Mouse (Mus musculus): ENCODE data around the gene Btbd8. TPM values are rescaled to one million over a fixed set of nuclear protein-coding genes. Genes with fewer than 3 reads are reported as not detected.

Gene Btbd8
- polyA plus RNA-seq (2014; fragmentation: Illumina TruSeq; extraction: RNeasy Lipid Tissue Mini Kit (QIAGEN cat#74804); ENCODE audit: low read depth, low replicate concordance), result 21.0 TPM

GRCm38 (mm10) chr5:107437464-107438281 is at the start of gene Btbd8:
Gene Btbd8, plus strand, starts transcription at chr5:107437997.

GRCm38 (mm10) chr5:107402436-107402835 is 35.4 kb upstream of the Btbd8 start, which contains the start of gene Ephx4:
Gene Ephx4, plus strand, starts transcription at chr5:107402736.

DNA sequence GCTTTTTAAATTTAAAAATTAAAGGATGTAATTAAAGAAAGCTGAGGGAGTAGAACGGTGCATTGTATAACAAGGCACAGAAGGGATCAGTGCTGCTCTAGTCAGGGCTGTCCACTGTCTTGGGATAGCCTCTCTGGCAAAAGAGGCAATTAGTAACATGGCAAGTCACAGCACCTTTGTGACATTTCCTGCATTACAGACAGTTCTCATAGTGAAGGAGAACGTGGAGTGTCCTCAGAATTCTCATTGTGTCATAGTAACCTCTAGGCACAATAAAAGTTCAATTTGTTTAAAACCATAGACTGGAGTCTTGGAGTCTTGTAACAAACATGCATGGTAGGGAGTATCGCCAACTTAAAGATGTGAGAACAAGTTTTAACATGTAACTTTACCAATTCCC is 6.5 kb upstream of the Btbd8 start, which contains the start of gene Lpcat2b:
TSS of gene Lpcat2b (plus strand) at position 301 of the 400 bp plus-strand sequence.

GRCm38 (mm10) chr5:107507321-107507720 is 69.5 kb downstream of the Btbd8 start, which contains the start of gene Gm42669:
Gene Gm42669, plus strand, starts transcription at chr5:107507621.

DNA sequence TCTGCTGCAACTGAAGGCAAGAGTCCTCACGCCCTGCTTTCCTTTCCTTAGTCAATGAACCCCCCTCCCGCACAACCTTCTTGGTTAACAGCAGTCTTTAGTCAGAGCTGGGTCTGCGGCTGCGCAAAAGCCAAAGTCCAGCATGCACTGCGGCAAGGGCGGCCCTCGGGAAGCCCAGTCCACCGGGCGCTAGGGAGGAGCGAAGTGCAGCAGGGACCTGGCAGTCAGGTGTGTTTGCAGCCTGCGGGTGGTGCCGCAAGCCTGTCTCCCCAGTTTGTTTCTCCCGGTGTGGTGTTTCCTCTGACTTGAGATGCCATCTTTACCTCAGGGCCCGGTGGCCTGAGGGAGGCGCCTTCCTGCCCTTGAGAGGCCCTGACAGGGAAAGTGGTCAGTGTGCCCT is 96.8 kb downstream of the Btbd8 start, which contains the start of gene 1700028K03Rik:
TSS of gene 1700028K03Rik (plus strand) at position 129 of the 400 bp plus-strand sequence.

Other genes with a start within 250 kb of the Btbd8 start
- gene Tgfbr3, start 148.4 kb upstream of the Btbd8 start, polyA plus RNA-seq (2014; fragmentation: Illumina TruSeq; extraction: RNeasy Lipid Tissue Mini Kit (QIAGEN cat#74804); ENCODE audit: low read depth, low replicate concordance), result 10.2 TPM
- gene Brdt, start 106.8 kb upstream of the Btbd8 start, polyA plus RNA-seq (2014; fragmentation: Illumina TruSeq; extraction: RNeasy Lipid Tissue Mini Kit (QIAGEN cat#74804); ENCODE audit: low read depth, low replicate concordance), result 508 TPM
- 8.2 TPM for gene Ephx4, start 35.3 kb upstream of the Btbd8 start, polyA plus RNA-seq (2014; fragmentation: Illumina TruSeq; extraction: RNeasy Lipid Tissue Mini Kit (QIAGEN cat#74804); ENCODE audit: low read depth, low replicate concordance)
- gene Lpcat2b, start 6.4 kb upstream of the Btbd8 start, polyA plus RNA-seq (2014; fragmentation: Illumina TruSeq; extraction: RNeasy Lipid Tissue Mini Kit (QIAGEN cat#74804); ENCODE audit: low read depth, low replicate concordance), result 214 TPM
- 1.7 TPM for gene Gm42669, start 69.6 kb downstream of the Btbd8 start, polyA plus RNA-seq (2014; fragmentation: Illumina TruSeq; extraction: RNeasy Lipid Tissue Mini Kit (QIAGEN cat#74804); ENCODE audit: low read depth, low replicate concordance)
- gene 1700028K03Rik, start 96.7 kb downstream of the Btbd8 start, polyA plus RNA-seq (2014; fragmentation: Illumina TruSeq; extraction: RNeasy Lipid Tissue Mini Kit (QIAGEN cat#74804); ENCODE audit: low read depth, low replicate concordance), result 60.9 TPM
- 45.5 TPM for gene Rpap2, start 159.4 kb downstream of the Btbd8 start, polyA plus RNA-seq (2014; fragmentation: Illumina TruSeq; extraction: RNeasy Lipid Tissue Mini Kit (QIAGEN cat#74804); ENCODE audit: low read depth, low replicate concordance)
- gene Glmn, start 159.9 kb downstream of the Btbd8 start, polyA plus RNA-seq (2014; fragmentation: Illumina TruSeq; extraction: RNeasy Lipid Tissue Mini Kit (QIAGEN cat#74804); ENCODE audit: low read depth, low replicate concordance), result 92.9 TPM

Measured in testis, adult 10 weeks (tissue).